Mouse (Mus musculus) frontal cortex, adult (tissue): Measurements from ENCODE around the gene Zmynd8.

Source experiments
- ATAC-seq: cut with Nextera tagmentation; 2 replicates; pipeline ENCODE4 v1.9.2; 2017; ENCODE audit warnings: mild to moderate bottlenecking, moderate library complexity, mixed read lengths; ENCODE audit not compliant: low TSS enrichment

Zmynd8 gene

GRCm38 (mm10) chr2:165880501-165881182, 18.2 kb downstream of the Zmynd8 start:
- ATAC-seq: no peak

- no peak for ATAC-seq
Measured at GRCm38 (mm10) chr2:165879403-165880178, 19.2 kb downstream of the Zmynd8 start.

GRCm38 (mm10) chr2:165878907-165879361, 19.9 kb downstream of the Zmynd8 start:
- ATAC-seq: no peak

GRCm38 (mm10) chr2:165878021-165878585, 20.7 kb downstream of the Zmynd8 start:
- ATAC-seq: no peak

GRCm38 (mm10) chr2:165877180-165877579, 21.6 kb downstream of the Zmynd8 start:
- no peak for ATAC-seq

GRCm38 (mm10) chr2:165876201-165876918, 22.5 kb downstream of the Zmynd8 start:
- no peak for ATAC-seq

- no peak for ATAC-seq
Measured at GRCm38 (mm10) chr2:165875406-165875955, 23.3 kb downstream of the Zmynd8 start.

GRCm38 (mm10) chr2:165874461-165875339, 24.1 kb downstream of the Zmynd8 start:
- peak; percentile 66 for ATAC-seq

GRCm38 (mm10) chr2:165873777-165874176, 25.0 kb downstream of the Zmynd8 start:
- ATAC-seq: no peak

- no peak for ATAC-seq
Measured at GRCm38 (mm10) chr2:165873196-165873595, 25.6 kb downstream of the Zmynd8 start.

- no peak for ATAC-seq
Measured at GRCm38 (mm10) chr2:165869257-165869656, 29.6 kb downstream of the Zmynd8 start.

- ATAC-seq: no peak
Measured at GRCm38 (mm10) chr2:165868522-165869175, 30.2 kb downstream of the Zmynd8 start.

- no peak for ATAC-seq
Measured at GRCm38 (mm10) chr2:165867549-165867948, 31.3 kb downstream of the Zmynd8 start.

- ATAC-seq: peak; percentile 28; the same call in 1 of the 2 replicates
Measured at GRCm38 (mm10) chr2:165866951-165867387, 31.8 kb downstream of the Zmynd8 start.

GRCm38 (mm10) chr2:165866412-165866811, 32.4 kb downstream of the Zmynd8 start:
- no peak for ATAC-seq

- ATAC-seq: no peak
Measured at GRCm38 (mm10) chr2:165864769-165865168, 34.0 kb downstream of the Zmynd8 start.

GRCm38 (mm10) chr2:165861683-165862594, 36.9 kb downstream of the Zmynd8 start:
- ATAC-seq: no peak; the same call in 1 of the 2 replicates

- ATAC-seq: no peak
Measured at GRCm38 (mm10) chr2:165860962-165861682, 37.7 kb downstream of the Zmynd8 start.
